8 mouse cellular contexts compared by ENCODE assay signal in the genomic region with DNA sequence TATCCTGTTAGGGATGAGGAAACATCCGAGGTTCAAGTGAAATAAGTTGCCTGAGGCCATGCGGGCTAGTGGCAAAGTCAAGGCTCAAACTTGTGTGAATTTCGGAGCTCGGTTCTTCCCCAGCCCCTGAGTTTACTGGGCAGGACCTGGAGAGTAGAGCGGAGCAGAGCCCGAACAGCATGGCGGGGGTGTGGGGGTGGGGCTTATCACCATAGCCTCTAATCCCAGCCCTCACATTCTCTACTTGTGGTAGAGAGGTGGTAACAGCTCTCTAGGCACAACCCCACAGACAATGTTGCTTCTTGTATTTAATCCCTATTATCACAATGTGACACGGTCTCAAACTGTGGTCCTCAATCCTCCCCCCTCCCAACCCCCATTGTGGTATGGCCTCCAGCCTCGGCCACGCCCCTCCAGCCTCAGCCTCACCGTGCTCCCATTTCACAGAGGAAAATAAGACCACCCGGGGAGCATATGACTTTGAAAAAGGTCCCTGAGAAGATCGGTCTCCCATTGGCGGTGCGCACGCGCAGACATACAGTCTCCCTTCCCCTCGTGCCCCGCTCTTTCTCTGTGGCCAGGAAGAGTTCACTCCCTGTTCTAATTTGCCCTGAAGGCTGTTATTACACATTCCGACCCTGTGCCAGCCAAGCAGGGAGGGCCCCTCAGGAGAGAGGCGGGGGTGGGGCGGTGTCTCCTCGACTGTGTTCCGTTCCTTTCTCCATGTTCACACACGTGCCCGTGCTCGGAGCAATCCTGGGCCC. TPM values are rescaled to one million over a fixed set of nuclear protein-coding genes. Genes with fewer than 3 reads are reported as not detected.
DNase-seq lines count a peak whose midpoint lies in the region; ATAC-seq and TF ChIP-seq lines count a peak whose summit lies in the region.

No protein-coding gene starts in this region.

- H3K9me3 ChIP-seq in heart, embryonic 12.5 days (replicated peaks), result no peaks in the 10 kb centered on the region
- no peaks in the 10 kb centered on the region for H3K9me3 ChIP-seq in kidney, postnatal 0 days (replicated peaks; ENCODE audit: low read length)
- H3K9me3 ChIP-seq in stomach, postnatal 0 days (ENCODE audit: control insufficient read depth, low read length), result no peaks in the 10 kb centered on the region

- no peak overlapping the region for H3K27ac ChIP-seq in brown adipose tissue, adult 24 weeks (replicated peaks; ENCODE audit: low read depth, low read length)
- no peak overlapping the region for H3K27ac ChIP-seq in heart, embryonic 12.5 days (ENCODE audit: poor library complexity, severe bottlenecking)
- H3K27ac ChIP-seq in kidney, postnatal 0 days, result peak overlapping the region; percentile 57
- peak overlapping the region; percentile 56 for H3K27ac ChIP-seq in stomach, postnatal 0 days (replicated peaks)

- TF ChIP-seq CTCF in kidney, postnatal 0 days (IDR thresholded peaks at IDR 0.05; ENCODE audit: low read depth), result no peak
- no peak for TF ChIP-seq CTCF in stomach, postnatal 0 days (IDR thresholded peaks at IDR 0.05; ENCODE audit: low read depth)

- ATAC-seq in heart, embryonic 12.5 days (ENCODE audit: insufficient number of reproducible peaks, low FRiP score), result peak; percentile 60
- ATAC-seq in kidney, postnatal 0 days (replicated peaks; ENCODE audit: low FRiP score, low read depth), result peak; percentile 74
- ATAC-seq in stomach, postnatal 0 days (ENCODE audit: low FRiP score, low TSS enrichment), result peak; percentile 63

- peak overlapping the region; percentile 47 for H3K4me3 ChIP-seq in brown adipose tissue, adult 24 weeks (ENCODE audit: insufficient read depth, low read depth, low read length)
- H3K4me3 ChIP-seq in heart, embryonic 12.5 days, result peak overlapping the region; percentile 33
- H3K4me3 ChIP-seq in kidney, postnatal 0 days (replicated peaks; ENCODE audit: low read depth, low read length), result peak overlapping the region; percentile 17; the same call in 1 of the 2 replicates
- peak overlapping the region; percentile 21 for H3K4me3 ChIP-seq in stomach, postnatal 0 days (ENCODE audit: low read depth, low read length)

- H3K9ac ChIP-seq in heart, embryonic 12.5 days, result peak overlapping the region; percentile 48
- H3K9ac ChIP-seq in kidney, postnatal 0 days (ENCODE audit: low read depth, low read length), result 0 out of 2 replicates have a peak overlapping the region, but pooled peaks have one; percentile 18
- 0 out of 2 replicates have a peak overlapping the region, but pooled peaks have one; percentile 9 for H3K9ac ChIP-seq in stomach, postnatal 0 days (ENCODE audit: low read length)

- H3K4me2 ChIP-seq in heart, embryonic 12.5 days, result peak overlapping the region; percentile 70
- H3K4me2 ChIP-seq in kidney, postnatal 0 days (ENCODE audit: low read length), result peak overlapping the region; percentile 54
- peak overlapping the region; percentile 51 for H3K4me2 ChIP-seq in stomach, postnatal 0 days (replicated peaks; ENCODE audit: low read depth)

- no peaks in the 10 kb centered on the region for H3K36me3 ChIP-seq in heart, embryonic 12.5 days
- H3K36me3 ChIP-seq in kidney, postnatal 0 days (ENCODE audit: insufficient read depth, low read length), result no peaks in the 10 kb centered on the region
- no peaks in the 10 kb centered on the region for H3K36me3 ChIP-seq in stomach, postnatal 0 days (ENCODE audit: control insufficient read depth, insufficient read depth, low read length)

- peak; percentile 95 for DNase-seq in heart, adult 11 months
- DNase-seq in heart, adult 9 months (ENCODE audit: low spot score in 2 of 2), result no peak
- peak; percentile 76 for DNase-seq in kidney, postnatal 0 days (ENCODE audit: low spot score)
- peak; percentile 56 to 70 for DNase-seq in lung, postnatal 4 days
- DNase-seq in stomach, postnatal 0 days (ENCODE audit: low spot score), result peak; percentile 59
- DNase-seq in left cerebral cortex, adult 8-10 months (ENCODE audit: low spot score in 2 of 2), result no peak

- H3K4me1 ChIP-seq in brown adipose tissue, adult 24 weeks (ENCODE audit: control insufficient read depth, insufficient read depth, insufficient read length, low read length), result no peaks in the 10 kb centered on the region; the same call in 1 of the 2 replicates
- peaks cover 29% of the 10 kb centered on the region for H3K4me1 ChIP-seq in heart, embryonic 12.5 days (replicated peaks)
- H3K4me1 ChIP-seq in kidney, postnatal 0 days (replicated peaks; ENCODE audit: insufficient read depth, low read length), result peaks cover 25% of the 10 kb centered on the region
- peaks cover 9% of the 10 kb centered on the region for H3K4me1 ChIP-seq in stomach, postnatal 0 days (replicated peaks; ENCODE audit: control insufficient read depth, insufficient read depth)

- 4% methylated on average over 27 of the region's 27 CpGs for WGBS in heart, embryonic 12.5 days
- WGBS in kidney, postnatal 0 days, result 2% methylated on average over 27 of the region's 27 CpGs
- WGBS in stomach, postnatal 0 days, result 5% methylated on average over 27 of the region's 27 CpGs

- no peak for TF ChIP-seq EP300 in stomach, postnatal 0 days (optimal IDR thresholded peaks at IDR 0.05)

- peaks cover 49% of the 10 kb centered on the region for H3K27me3 ChIP-seq in heart, embryonic 12.5 days (replicated peaks)
- H3K27me3 ChIP-seq in kidney, postnatal 0 days (ENCODE audit: insufficient read depth, low read length), result no peaks in the 10 kb centered on the region
- no peaks in the 10 kb centered on the region for H3K27me3 ChIP-seq in stomach, postnatal 0 days (ENCODE audit: control insufficient read depth, insufficient read depth, low read length)

RNA-seq across cellular contexts. Expression of a gene that starts 10.8 kb away (rescaled TPM):
- polyA plus RNA-seq in brown adipose tissue, adult 24 weeks (2012; ENCODE audit: insufficient read depth, insufficient read length, missing spikeins), result 0.83 and 1.2 TPM in 2 replicates
- 0.95 and 0.96 TPM in 2 replicates for polyA plus RNA-seq in heart, embryonic 12.5 days (2016; fragmentation: Nextera tagmentation; extraction: Ambion mirVana)
- polyA plus RNA-seq in kidney, postnatal 0 days (2015; fragmentation: Nextera tagmentation; extraction: Ambion mirVana), result 31.3 and 35.6 TPM in 2 replicates
- polyA plus RNA-seq in stomach, postnatal 0 days (2015; fragmentation: Nextera tagmentation; extraction: Ambion mirVana), result 2.1 and 2.8 TPM in 2 replicates
- total RNA-seq in left cerebral cortex, adult 8-10 months (2022), result 1 to 10 TPM; 1.1 to 2.4 (median 1.5) TPM

RNA-seq across cellular contexts. Expression of a gene that starts 43.4 kb away (rescaled TPM):
- 29.8 and 31.9 TPM in 2 replicates for polyA plus RNA-seq in brown adipose tissue, adult 24 weeks (2012; ENCODE audit: insufficient read depth, insufficient read length, missing spikeins)
- 55.3 and 56.5 TPM in 2 replicates for polyA plus RNA-seq in heart, embryonic 12.5 days (2016; fragmentation: Nextera tagmentation; extraction: Ambion mirVana)
- polyA plus RNA-seq in kidney, postnatal 0 days (2015; fragmentation: Nextera tagmentation; extraction: Ambion mirVana), result 65.0 and 70.3 TPM in 2 replicates
- polyA plus RNA-seq in stomach, postnatal 0 days (2015; fragmentation: Nextera tagmentation; extraction: Ambion mirVana), result 482 and 496 TPM in 2 replicates
- 10 to 100 TPM; 33.0 to 39.0 (median 35.4) TPM for total RNA-seq in left cerebral cortex, adult 8-10 months (2022)

Comparison
In these comparisons a context has a peak if more than half of its experiments do, and no peak if none do; other contexts are left out.
1. DNase-seq: peak in heart, adult 11 months (single experiment), kidney, postnatal 0 days (single experiment), lung, postnatal 4 days (2 of 2) and stomach, postnatal 0 days (single experiment); none in heart, adult 9 months (0 of 2) and left cerebral cortex, adult 8-10 months (0 of 2).
2. H3K27ac ChIP-seq: peak in kidney, postnatal 0 days (single experiment) and stomach, postnatal 0 days (single experiment); none in brown adipose tissue, adult 24 weeks (single experiment) and heart, embryonic 12.5 days (single experiment).
3. Peak in every context shown above with its lines, with median percentiles within 50 percentile points of each other: H3K4me3 ChIP-seq, ATAC-seq, H3K4me2 ChIP-seq and H3K9ac ChIP-seq.